Mouse (Mus musculus) hindbrain, embryonic 11.5 days (tissue): ENCODE measurements around the gene Scml4. TPM values are rescaled to one million over a fixed set of nuclear protein-coding genes. Genes with fewer than 3 reads are reported as not detected.

Source experiments
- ATAC-seq: fragments of 200-750 bp; cut with Nextera tagmentation; 2 replicates; pipeline ENCODE4 v1.8.0; 2017; ENCODE audit warnings: mild to moderate bottlenecking, moderate TSS enrichment, moderate library complexity; ENCODE audit not compliant: low FRiP score
- DNase-seq: peaks from one replicate; pipeline ENCODE4 v3.0.0-alpha.2; 2015; ENCODE audit warnings: low spot score
- H3K27ac ChIP-seq: fragments of 300-500 bp; sonication (generic); 2 replicates; pipeline ENCODE4 v1.5.1; 2014; ENCODE audit warnings: mild to moderate bottlenecking, low read depth, low read length
- H3K27me3 ChIP-seq: fragments of 300-500 bp; sonication (generic); 2 replicates; pipeline ENCODE4 v1.6.1; 2014; ENCODE audit warnings: mild to moderate bottlenecking, low read length, moderate library complexity, mixed read lengths; ENCODE audit not compliant: control insufficient read depth, insufficient read depth
- H3K36me3 ChIP-seq: fragments of 300-500 bp; sonication (generic); 2 replicates; pipeline ENCODE4 v1.6.1; 2014; ENCODE audit warnings: mild to moderate bottlenecking, low read length, moderate library complexity, mixed read lengths; ENCODE audit not compliant: control insufficient read depth, insufficient read depth
- H3K4me1 ChIP-seq: fragments of 300-500 bp; sonication (generic); replicated peaks from 2 replicates; pipeline ENCODE4 v1.6.1; 2014; ENCODE audit warnings: low read length, mixed read lengths; ENCODE audit not compliant: control insufficient read depth, insufficient read depth
- H3K4me2 ChIP-seq: fragments of 300-500 bp; sonication (generic); replicated peaks from 2 replicates; pipeline ENCODE4 v1.6.1; 2014; ENCODE audit warnings: mild to moderate bottlenecking, low read depth, low read length
- H3K4me3 ChIP-seq: fragments of 300-500 bp; sonication (generic); 2 replicates; pipeline ENCODE4 v1.5.1; 2014; ENCODE audit warnings: low read depth, low read length
- H3K9ac ChIP-seq: fragments of 300-500 bp; sonication (generic); 2 replicates; pipeline ENCODE4 v1.6.1; 2014; ENCODE audit warnings: low read depth, low read length
- H3K9me3 ChIP-seq: fragments of 300-500 bp; sonication (generic); 2 replicates; pipeline ENCODE4 v1.6.1; 2016; ENCODE audit warnings: low read length; ENCODE audit not compliant: control insufficient read depth
- WGBS: fragments of 180-500 bp; shearing (Covaris S2); extraction: QIAGEN DNeasy Blood & Tissue Kit; methylation state at CpG from one replicate; pipeline ENCODE4 v1.1.7; 2014; 5-methylcytosine and 5-hydroxymethylcytosine counted together
- polyA plus RNA-seq: library from polyadenylated mRNA; unstranded; fragments of >200 nt; fragmentation: Nextera tagmentation; extraction: Ambion mirVana; gene quantifications from 2 replicates; pipeline ENCODE4 v1.2.1, GENCODE M21; 2014

Scml4 gene
- polyA plus RNA-seq, result 2.2 and 2.5 TPM in 2 replicates

DNA sequence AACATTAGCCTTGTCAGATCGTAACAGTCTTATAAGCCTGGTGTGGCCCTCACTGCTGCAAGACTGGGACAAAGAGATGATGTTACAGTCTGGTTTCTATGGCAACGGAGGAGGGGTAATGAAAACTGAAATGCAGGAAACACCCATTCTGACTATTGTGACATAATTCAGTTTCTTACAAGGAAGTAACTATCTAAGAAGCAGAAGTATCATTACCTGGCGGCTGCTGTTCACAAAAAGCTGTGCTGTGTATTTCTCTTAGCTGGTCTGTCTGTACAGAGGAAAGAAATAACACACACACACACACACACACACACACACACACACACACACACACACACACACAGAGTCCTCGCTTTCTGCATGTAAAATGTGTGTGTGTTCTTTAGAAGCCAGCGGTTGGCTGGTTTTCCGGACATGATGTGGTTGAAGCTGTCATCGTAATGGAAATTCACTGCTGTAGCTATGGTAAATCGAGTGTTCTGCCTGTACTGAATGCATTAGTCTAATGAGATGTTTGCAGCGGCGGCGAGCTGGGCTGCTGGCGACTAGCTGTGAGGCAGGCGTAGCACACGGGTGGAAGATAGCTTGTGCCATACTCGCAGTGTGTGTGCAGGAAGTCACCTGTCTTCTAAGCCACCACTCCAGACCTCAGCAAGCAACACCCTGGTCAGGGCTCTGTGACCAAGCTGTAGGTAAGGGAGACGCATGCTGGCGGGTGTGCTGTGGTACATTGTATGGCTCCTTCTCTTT is at the start of gene Scml4:
TSS of gene Scml4 (plus strand) at position 212 of the 753 bp plus-strand sequence.
- 38% methylated on average over 17 of the region's 17 CpGs for WGBS
- peak; percentile 69 for DNase-seq
- 0 out of 2 replicates have a peak within 1 kb of the TSS, but pooled peaks have one; percentile 20 for H3K27ac ChIP-seq
- peak within 1 kb of the TSS; percentile 12; the same call in 1 of the 2 replicates for H3K4me3 ChIP-seq
- H3K4me1 ChIP-seq, result peaks cover 8% of the 10 kb centered on the region
- peak; percentile 78 for ATAC-seq
- H3K27me3 ChIP-seq, result no peaks in the 10 kb centered on the region
- H3K9ac ChIP-seq, result peak within 1 kb of the TSS; percentile 42; the same call in 1 of the 2 replicates
- H3K36me3 ChIP-seq, result no peaks in the 10 kb centered on the region
- peak within 1 kb of the TSS; percentile 17 for H3K4me2 ChIP-seq
- no peaks in the 10 kb centered on the region for H3K9me3 ChIP-seq

DNA sequence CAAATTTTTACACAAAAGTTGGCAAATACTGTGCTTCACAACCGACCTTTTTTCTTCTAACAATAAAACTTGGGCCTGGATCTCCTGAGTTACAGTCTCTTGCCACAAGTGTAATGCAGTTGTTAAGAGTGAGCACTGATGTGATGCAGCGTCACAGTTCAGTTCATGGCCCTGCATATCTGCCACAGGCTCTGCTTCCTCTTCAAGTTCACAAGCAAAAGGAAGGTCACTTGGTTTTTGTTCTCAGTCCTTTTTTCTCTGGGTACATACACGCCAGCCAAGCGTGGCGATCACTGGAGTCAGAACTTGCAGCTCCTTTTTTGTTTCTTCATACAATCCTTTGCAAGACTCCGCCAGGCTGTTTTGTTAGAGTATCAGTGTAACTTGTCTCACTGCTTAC is 34.2 kb upstream of the Scml4 start:
- H3K27ac ChIP-seq, result no peak overlapping the region
- ATAC-seq, result no peak
- 58% methylated on average over 6 of the region's 6 CpGs for WGBS

GRCm38 (mm10) chr10:42827155-42827554 is 33.0 kb upstream of the Scml4 start:
- 90% methylated on average over 5 of the region's 5 CpGs for WGBS
- H3K36me3 ChIP-seq, result no peaks in the 10 kb centered on the region; the same call in 1 of the 2 replicates
- ATAC-seq, result no peak

More for the DNA sequence above, 34.2 kb upstream of the Scml4 start:
- no peak for DNase-seq
- no peaks in the 10 kb centered on the region for H3K9me3 ChIP-seq
- no peaks in the 10 kb centered on the region; the same call in 1 of the 2 replicates for H3K36me3 ChIP-seq
- no peaks in the 10 kb centered on the region for H3K4me1 ChIP-seq
- no peak overlapping the region for H3K4me2 ChIP-seq
- H3K27me3 ChIP-seq, result no peaks in the 10 kb centered on the region
- H3K9ac ChIP-seq, result no peak overlapping the region
- no peak overlapping the region for H3K4me3 ChIP-seq

GRCm38 (mm10) chr10:42830007-42830406 is 30.2 kb upstream of the Scml4 start:
- Histone ChIP-seq H3K36me3 (0 out of 2 replicates have a peak, but pooled peaks cover 2% of the 10 kb centered on the region), H3K4me2 (no peak overlapping the region), H3K4me1 (peaks cover 2% of the 10 kb centered on the region; the same call in 1 of the 2 replicates), H3K27me3 (no peaks in the 10 kb centered on the region), H3K9me3 (no peaks in the 10 kb centered on the region), H3K9ac (no peak overlapping the region), H3K4me3 (no peak overlapping the region), H3K27ac (no peak overlapping the region)
- 88% methylated on average over 2 of the region's 2 CpGs for WGBS
- DNase-seq, result no peak
- ATAC-seq, result no peak

More at GRCm38 (mm10) chr10:42827155-42827554, 33.0 kb upstream of the Scml4 start:
- Histone ChIP-seq H3K4me1 (no peaks in the 10 kb centered on the region), H3K9me3 (no peaks in the 10 kb centered on the region), H3K27me3 (no peaks in the 10 kb centered on the region), H3K9ac (no peak overlapping the region), H3K27ac (no peak overlapping the region), H3K4me2 (no peak overlapping the region), H3K4me3 (no peak overlapping the region)
- DNase-seq, result no peak

DNA sequence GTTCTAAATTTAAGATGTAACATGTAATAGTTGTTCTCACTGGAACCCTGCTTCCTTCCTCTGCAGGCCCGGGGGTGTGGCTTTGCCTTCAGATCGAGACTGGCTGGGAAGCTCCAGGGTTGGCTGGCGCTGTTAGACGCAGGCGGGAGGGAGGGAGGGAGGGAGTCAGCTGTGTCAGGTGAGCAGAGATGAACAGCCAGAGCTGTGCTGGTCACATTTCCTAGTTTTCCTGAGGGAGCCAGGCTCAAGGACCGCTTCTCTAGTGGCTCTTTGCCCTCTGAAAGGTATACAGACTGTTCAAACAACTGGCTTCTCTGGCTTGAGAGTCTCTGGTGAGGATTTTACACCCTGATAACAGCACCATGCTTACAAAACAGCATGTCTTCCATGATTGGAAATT is 29.8 kb upstream of the Scml4 start:
- H3K4me2 ChIP-seq, result no peak overlapping the region
- DNase-seq, result no peak
- H3K4me3 ChIP-seq, result no peak overlapping the region
- H3K9ac ChIP-seq, result no peak overlapping the region
- H3K9me3 ChIP-seq, result no peaks in the 10 kb centered on the region
- peaks cover 2% of the 10 kb centered on the region; the same call in 1 of the 2 replicates for H3K4me1 ChIP-seq
- no peaks in the 10 kb centered on the region for H3K27me3 ChIP-seq
- no peak overlapping the region for H3K27ac ChIP-seq
- WGBS, result 67% methylated on average over 6 of the region's 6 CpGs
- H3K36me3 ChIP-seq, result peaks cover 2% of the 10 kb centered on the region; the same call in 1 of the 2 replicates
- ATAC-seq, result no peak

- no peaks in the 10 kb centered on the region for H3K9me3 ChIP-seq
- peaks cover 2% of the 10 kb centered on the region; the same call in 1 of the 2 replicates for H3K36me3 ChIP-seq
- no peaks in the 10 kb centered on the region for H3K27me3 ChIP-seq
- DNase-seq (peak; percentile 50), ATAC-seq (0 out of 2 replicates have a peak, but pooled peaks have one; percentile 25)
- H3K27ac ChIP-seq, result no peak overlapping the region
- no peak overlapping the region for H3K9ac ChIP-seq
- no peak overlapping the region for H3K4me2 ChIP-seq
- H3K4me3 ChIP-seq, result no peak overlapping the region
- peaks cover 2% of the 10 kb centered on the region; the same call in 1 of the 2 replicates for H3K4me1 ChIP-seq
- WGBS, result 52% methylated on average over 4 of the region's 4 CpGs
Observed at GRCm38 (mm10) chr10:42832677-42833076, 27.5 kb upstream of the Scml4 start.

GRCm38 (mm10) chr10:42833871-42834727 is 26.1 kb upstream of the Scml4 start:
- no peak overlapping the region for H3K4me3 ChIP-seq
- no peaks in the 10 kb centered on the region for H3K9me3 ChIP-seq
- H3K27me3 ChIP-seq, result no peaks in the 10 kb centered on the region
- H3K27ac ChIP-seq, result no peak overlapping the region
- DNase-seq, result peak; percentile 27
- H3K9ac ChIP-seq, result no peak overlapping the region
- H3K4me2 ChIP-seq, result no peak overlapping the region
- H3K4me1 ChIP-seq, result peaks cover 2% of the 10 kb centered on the region; the same call in 1 of the 2 replicates
- ATAC-seq, result peak; percentile 68
- 49% methylated on average over 4 of the region's 4 CpGs for WGBS
- H3K36me3 ChIP-seq, result peaks cover 2% of the 10 kb centered on the region; the same call in 1 of the 2 replicates

DNA sequence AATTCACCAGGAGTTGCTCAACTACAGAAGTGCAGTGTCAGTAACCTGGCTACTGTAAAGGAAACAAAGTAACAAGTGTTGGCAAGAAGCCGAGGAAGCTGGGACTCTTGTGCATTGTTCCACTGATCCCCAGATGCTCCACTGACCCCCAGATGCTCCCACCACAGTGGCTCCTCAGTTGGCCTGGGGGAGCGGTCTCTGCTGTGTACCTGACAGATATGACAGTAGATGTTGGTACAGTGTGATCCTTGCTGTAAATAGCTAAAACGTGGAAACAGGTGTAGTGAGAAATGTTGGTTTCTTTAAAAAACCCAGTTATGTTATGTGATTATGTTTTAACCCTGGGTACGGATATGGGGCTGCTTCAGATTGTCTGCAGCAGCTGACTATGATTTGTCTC is 22.1 kb upstream of the Scml4 start:
- ATAC-seq (no peak), DNase-seq (no peak)
- H3K4me3 ChIP-seq, result no peak overlapping the region
- peaks cover 2% of the 10 kb centered on the region; the same call in 1 of the 2 replicates for H3K4me1 ChIP-seq
- peaks cover 2% of the 10 kb centered on the region; the same call in 1 of the 2 replicates for H3K36me3 ChIP-seq
- WGBS, result 94% methylated on average over 4 of the region's 4 CpGs
- H3K4me2 ChIP-seq, result no peak overlapping the region
- H3K27ac ChIP-seq, result no peak overlapping the region
- H3K9ac ChIP-seq, result no peak overlapping the region
- H3K9me3 ChIP-seq, result no peaks in the 10 kb centered on the region
- no peaks in the 10 kb centered on the region for H3K27me3 ChIP-seq
